Mouse (Mus musculus) right cerebral cortex, postnatal 10 days (tissue): ENCODE results near the gene Krtap1-4.
"Not testable (repeated sequence)": the region's sequence is repeated elsewhere in the genome, so short reads cannot be mapped to it uniquely, and the experiment has no call there.

Experiments used
- DNase-seq, 2 experiments: peaks; one replicate each; pipeline ENCODE4 v3.0.0; 2021; ENCODE audit warnings: low spot score in 2 of 2

Gene Krtap1-4

DNA sequence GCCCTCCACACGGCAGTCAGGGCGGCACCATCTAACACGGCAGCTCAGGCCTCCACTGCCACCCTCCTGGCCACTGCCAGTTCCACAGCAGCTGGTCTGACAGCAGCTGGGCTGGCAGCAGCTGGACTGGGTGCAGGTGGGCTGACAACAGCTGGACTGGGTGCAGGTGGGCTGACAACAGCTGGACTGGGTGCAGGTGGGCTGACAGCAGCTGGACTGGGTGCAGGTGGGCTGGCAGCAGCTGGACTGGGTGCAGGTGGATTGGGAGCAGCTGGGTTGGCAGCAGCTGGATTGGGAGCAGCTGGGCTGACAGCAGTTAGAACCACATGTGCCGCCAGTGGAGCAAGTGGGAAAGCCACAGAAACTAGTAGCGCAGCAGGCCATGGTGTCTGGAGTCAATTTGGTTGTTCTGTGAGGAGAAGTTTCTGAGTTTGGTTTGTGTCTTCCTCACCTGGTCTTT, at the start of gene Krtap1-4:
Gene Krtap1-4 (minus strand): TSS at position 410 of the 460 bp plus-strand sequence.
- DNase-seq, result no peak

DNA sequence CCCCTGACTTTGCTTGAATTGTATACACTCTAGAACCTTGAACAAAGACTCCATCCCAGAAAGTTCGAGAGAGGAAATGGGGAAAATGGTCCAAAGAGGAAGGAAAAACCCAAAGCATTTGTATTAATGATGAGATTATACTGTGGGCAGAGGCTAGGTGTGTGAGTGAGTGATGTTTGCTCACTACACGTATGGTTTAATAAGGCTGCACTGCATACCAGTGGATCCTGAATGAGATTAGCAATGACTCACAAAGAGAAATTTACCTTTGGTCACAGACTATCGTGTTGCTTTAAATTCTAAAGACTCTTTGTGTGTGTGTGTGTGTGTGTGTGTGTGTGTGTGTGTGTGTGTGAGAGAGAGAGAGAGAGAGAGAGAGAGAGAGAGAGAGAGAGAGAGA, 47.4 kb upstream of the Krtap1-4 start:
- DNase-seq, result no peak

DNA sequence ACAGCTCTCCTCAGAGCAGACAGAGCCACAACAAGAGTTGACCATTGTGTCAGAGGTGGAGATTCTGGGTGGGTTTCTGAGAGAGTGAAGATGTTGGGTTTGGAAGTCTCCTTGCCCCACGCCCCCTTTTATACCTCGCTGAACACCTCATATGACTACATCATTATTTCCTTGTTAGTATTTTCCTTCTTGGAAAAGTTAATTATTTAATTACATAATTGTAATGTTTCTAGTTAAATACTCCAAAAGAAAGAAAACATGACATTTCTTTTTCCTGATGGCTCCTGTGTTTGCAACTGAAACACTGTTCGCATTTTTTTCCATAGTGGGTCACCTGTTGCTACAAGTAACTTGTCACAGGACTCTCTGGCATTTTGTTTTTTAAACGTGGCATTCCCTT, 44.7 kb upstream of the Krtap1-4 start, which contains the start of gene Krtap4-1:
Gene Krtap4-1 (minus strand): TSS at position 101 of the 400 bp plus-strand sequence.
- DNase-seq, result no peak

DNA sequence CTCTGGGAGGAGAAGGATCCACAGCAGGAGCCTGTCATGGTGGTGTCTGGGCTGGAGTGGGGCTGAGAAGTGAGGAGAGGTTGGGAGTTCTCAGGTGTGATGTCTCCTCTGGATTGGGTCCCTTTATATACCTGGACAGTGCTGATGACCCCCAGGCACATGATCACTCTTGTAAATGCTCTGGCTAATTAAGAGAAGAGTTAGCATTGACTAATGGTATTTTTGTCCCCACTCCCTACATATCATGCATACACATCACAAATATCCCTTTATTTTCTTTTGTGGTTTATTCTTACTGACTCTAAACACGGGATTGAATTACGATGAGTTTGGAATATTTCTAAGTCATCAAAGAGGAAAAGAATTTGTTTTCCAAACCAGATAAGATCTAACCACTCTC, 36.9 kb upstream of the Krtap1-4 start, which contains the start of gene Gm11562:
Gene Gm11562 (minus strand): TSS at position 101 of the 400 bp plus-strand sequence.
- DNase-seq, result no peak

DNA sequence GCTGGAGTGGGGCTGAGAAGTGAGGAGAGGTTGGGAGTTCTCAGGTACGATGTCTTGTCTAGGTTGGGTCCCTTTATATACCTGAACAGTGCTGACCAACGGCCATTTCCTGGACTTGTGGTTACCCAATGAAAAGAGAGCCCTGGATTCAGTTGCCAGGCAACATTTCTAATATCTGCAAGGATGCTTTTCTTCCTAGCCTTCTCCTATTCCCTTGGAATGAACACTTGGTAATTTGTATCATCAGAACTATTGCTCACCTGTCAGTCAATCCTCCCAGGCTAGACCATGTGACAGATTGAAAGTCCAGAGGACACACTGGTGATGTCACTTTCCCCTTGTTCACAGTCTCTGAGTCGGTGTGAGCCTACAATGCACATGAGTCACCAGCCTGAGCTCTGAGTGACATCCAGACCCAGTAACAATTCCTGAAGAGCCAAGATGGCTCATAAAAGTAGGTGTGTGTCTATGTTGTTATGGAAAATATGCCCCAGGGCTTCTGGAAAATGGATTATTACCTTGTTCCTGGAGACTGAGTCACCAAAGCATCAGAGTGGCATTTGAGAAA, 31.4 kb upstream of the Krtap1-4 start, which contains the start of gene Krtap2-4:
Gene Krtap2-4 (minus strand): TSS at position 51 of the 568 bp plus-strand sequence.
- DNase-seq, result no peak

DNA sequence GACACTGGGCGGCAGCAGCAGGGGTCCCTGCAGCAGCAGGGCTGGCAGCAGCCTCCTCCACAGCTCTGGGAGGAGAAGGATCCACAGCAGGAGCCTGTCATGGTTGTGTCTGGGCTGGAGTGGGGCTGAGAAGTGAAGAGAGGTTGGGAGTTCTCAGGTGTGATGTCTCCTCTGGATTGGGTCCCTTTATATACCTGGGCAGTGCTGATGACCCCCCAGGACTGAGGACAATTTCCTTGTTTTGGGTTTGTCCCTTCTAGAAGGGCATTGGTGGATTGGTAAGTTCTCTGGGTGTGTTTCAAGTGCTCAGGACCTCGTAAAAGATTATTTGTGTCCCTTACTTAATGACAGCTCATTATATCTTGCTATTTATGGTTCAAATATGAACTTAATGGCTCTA, 26.6 kb upstream of the Krtap1-4 start, which contains the start of gene Gm11937:
Gene Gm11937 (minus strand): TSS at position 101 of the 400 bp plus-strand sequence.
- DNase-seq, result not testable (repeated sequence)

DNA sequence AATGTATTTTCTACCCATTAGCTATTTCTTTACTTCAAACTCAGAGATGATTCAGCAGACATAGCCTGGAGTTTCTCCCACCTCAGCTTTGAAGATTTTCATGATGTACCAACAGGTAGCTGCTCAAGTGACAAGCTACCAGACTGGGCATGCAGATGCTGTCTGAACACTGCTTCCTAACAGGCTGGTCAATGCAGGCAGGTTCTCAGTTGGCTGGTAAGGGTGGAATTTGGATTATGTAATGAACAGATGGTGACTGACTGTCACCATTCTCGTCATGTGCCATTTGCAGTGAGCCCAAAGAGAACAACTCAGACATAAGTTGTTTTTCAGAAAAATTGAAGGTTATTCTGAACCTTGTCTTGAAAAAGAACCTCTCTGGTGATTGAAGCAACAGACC, 25.7 kb upstream of the Krtap1-4 start:
- peak; percentile 34 to 47 for DNase-seq

DNA sequence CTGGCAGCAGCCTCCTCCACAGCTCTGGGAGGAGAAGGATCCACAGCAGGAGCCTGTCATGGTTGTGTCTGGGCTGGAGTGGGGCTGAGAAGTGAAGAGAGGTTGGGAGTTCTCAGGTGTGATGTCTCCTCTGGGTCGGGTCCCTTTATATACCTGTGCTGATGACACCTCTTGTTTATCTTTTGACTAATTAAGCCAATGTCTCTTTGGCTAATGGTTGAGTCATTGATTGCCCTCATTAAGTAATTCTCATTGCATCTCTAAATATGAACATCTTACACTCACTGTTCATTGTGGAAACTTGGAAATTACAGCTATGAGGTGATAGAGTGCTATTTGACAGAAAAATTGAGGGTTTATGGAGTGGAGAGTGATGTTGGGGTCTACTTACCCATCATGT, 19.8 kb upstream of the Krtap1-4 start, which contains the start of gene Gm11938:
Gene Gm11938 (minus strand): TSS at position 101 of the 400 bp plus-strand sequence.
- DNase-seq, result not testable (repeated sequence)

DNA sequence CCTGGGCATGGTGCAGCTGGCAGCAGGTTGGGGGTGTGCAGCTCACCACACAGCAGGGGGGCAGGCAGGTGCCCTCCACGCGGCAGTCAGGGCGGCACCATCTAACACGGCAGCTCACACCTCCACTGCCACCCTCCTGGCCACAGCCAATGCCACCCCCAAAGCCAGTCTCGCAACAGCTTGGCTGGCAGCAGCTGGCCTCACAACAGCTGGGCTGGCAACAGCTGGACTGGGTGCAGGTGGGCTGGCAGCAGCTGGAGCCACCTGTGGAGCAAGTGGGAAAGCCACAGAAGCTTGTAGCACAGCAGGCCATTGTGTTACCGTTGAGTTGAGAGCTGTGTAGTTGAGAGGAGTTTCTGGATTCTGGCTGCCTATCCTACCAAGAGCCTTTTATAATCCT, 14.3 kb upstream of the Krtap1-4 start, which contains the start of gene Krtap9-3:
Gene Krtap9-3 (minus strand): TSS at position 364 of the 400 bp plus-strand sequence.
- DNase-seq, result not testable (repeated sequence)

DNA sequence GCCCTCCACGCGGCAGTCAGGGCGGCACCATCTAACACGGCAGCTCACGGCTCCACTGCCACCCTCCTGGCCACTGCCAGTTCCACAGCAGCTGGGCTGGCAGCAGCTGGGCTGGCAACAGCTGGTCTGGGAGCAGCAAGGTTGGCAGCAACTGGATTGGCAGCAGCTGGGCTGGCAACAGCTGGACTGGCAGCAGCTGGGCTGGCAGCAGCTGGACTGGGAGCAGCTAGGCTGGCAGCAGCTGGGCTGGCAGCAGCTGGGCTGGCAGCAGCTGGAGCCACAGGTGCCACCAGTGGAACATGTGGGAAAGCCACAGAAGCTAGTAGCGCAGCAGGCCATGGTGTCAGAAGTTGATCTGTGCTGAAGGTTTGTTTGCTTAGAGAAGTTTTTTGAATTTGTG, 7.5 kb upstream of the Krtap1-4 start, which contains the start of gene Krtap1-3:
Gene Krtap1-3 (minus strand): TSS at position 359 of the 400 bp plus-strand sequence.
- no peak for DNase-seq

DNA sequence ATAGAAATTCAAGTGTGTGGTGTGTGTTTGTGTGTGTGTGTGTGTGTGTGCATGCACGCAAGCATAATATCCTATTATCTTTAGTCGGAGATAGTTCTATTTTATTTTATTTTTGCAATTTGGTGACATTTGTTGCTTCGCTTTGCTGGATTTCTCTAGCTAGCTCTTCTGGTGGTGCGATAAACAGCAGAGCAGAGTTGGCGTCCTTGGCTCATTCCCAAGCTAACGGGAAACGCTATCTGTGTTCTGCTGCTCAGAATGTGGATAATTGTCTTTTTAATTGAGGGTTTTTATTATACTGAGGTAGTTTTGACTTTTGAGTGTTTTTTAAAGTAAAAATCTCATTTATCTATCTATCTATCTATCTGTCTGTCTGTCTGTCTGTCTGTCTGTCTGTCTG, 1.6 kb upstream of the Krtap1-4 start:
- peak; percentile 35 to 41 for DNase-seq

DNA sequence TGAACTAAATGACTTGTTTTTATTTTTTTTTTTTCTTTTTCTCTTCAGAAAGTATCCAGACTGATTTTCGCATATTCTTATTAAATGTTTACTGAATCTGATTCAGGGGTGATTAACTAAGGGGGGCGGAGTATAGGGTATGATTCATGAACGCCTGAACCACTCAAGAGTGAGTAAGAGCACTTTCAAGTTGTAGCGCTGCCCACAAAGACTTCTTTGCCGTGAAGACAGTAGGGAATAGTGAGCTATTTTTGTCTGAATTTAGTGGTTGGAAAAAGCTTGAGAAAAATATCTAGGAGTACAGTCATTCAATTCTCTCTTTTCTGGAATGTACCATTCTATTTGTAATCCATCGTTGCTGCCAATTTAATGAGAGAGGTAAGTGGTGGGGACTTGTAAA, 1.9 kb downstream of the Krtap1-4 start:
- DNase-seq, result no peak

DNA sequence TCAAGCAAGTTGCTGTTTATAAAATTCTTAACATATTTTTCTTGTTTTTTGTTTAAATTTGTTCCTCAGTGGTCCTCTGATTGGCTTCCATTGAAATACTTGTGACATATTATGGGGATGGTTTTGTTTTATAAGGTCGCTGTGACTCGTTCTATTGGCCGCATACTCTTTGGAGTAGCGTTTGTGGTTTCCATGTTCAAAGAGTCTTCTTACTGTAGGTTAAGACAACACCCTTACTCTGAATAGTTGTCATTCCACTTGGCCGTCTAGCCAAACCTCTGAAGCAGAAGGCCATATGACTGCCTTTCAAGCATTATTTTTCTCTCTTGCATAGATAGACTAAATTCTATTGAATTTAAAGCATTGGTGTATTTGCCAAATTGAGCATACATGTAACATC, 2.4 kb downstream of the Krtap1-4 start:
- no peak for DNase-seq

DNA sequence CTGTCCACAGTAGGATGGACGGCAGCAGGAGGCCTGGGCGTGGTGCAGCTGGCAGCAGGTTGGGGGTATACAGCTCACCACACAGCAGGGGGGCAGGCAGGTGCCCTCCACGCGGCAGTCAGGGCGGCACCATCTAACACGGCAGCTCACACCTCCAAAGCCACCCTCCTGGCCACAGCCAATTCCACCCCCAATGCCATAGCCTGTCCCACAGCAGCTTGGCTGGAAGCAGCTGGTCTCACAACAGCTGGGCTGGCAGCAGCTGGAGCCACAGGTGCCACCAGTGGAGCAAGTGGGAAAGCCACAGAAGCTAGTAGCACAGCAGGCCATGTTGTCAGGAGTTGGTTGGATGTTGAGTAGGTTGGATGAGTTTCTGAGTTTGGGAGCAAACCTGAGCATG, 2.8 kb downstream of the Krtap1-4 start, which contains the start of gene Krtap1-5:
Gene Krtap1-5 (minus strand): TSS at position 381 of the 400 bp plus-strand sequence.
- no peak for DNase-seq

DNA sequence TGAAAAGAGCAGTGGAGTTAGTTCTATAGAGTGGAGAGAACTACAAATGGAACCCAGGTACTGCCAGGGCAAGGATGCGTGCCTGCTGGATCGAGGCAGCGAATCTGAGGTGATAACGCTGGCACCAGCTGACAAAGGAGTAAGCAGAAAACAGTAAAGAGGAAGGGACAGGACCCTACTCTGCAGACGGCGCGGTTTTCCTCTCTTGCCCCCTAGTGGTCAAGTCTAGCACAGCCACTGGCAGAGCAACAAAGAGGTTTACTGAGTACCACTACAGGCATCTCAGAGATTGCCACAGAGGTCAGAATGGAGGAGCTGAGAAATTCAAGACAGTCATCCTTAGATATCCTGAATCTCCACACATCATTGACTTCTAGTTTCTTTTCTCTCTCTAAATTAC, 9.3 kb downstream of the Krtap1-4 start:
- DNase-seq, result peak; percentile 55 to 73

DNA sequence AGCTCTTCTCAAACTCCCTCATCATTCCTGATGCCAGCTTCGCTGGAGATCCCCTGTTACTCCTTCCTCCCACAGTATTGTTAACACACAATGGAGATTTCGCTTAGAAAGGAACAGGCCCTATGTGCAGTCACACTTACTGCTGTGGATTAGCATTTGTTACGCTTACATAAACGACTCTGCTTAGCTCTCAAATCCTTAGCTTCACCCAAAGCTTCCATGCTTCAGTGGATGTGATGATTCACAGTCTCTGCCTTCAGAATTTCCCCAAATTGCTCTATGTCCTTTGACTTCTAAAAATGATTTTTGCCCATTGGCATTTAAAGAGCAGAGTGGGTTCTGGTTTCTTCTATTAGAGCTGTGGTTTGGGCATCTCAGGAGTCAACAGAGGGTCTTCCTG, 10.3 kb downstream of the Krtap1-4 start:
- DNase-seq, result no peak

DNA sequence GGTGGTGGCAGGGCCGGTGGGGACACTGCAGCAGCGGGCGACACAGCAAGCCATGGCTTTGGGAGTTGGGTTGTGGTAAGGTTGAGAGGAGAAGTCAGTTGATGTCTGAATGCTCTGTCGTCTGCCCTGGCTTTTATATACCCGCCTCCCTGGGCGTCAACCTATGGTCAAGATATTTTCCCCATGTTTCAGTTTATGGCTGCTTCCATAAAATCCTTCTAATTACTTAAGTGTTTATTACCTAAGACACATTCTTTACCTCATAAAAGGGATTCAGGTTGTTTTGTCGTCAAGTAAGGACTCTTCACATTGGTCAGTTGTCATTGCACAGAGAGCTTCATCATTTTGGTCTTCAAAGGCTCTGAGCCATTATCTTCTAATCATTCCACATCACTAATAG, 16.9 kb downstream of the Krtap1-4 start, which contains the start of gene Krtap3-1:
Gene Krtap3-1 (minus strand): TSS at position 101 of the 400 bp plus-strand sequence.
- DNase-seq, result no peak

DNA sequence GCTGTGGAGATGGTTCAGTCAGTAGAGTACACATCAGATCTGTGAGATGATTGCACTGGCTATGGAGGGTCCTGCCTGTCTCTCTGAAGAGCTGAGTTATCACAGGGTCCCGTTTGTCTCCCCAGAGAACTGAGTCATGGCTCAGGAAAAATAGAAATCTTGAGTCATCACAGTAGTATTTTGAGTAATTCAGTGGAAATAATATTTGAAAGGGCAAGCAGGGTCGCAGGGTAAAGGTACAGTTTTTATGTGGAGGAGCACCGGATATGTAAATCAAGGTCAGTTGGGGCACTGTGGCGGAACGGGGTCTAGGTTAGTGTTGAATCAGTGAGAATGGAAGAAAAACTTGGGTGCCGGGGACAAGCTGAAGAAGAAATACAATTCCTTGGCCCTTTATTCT, 20.9 kb downstream of the Krtap1-4 start:
- no peak for DNase-seq

DNA sequence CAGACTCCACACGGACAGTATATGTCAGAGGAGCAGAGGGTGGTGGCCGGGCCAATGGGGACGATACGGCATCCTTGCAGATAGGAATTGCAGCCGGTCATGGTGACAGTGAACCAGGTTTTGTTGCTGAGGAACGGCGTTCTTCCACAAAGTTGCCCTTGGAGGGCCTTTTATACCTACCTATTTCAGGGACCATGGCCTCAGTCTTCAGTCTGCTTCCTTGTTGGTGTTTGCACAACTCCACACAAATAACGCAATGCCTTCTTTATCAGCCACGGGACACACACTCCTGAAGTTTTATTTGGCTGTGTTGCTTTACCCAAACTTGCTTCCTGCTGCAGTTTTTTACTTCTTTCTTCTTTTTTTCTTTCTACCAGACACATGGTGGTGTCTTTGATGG, 24.1 kb downstream of the Krtap1-4 start, which contains the start of gene Gm11939:
Gene Gm11939 (minus strand): TSS at position 101 of the 400 bp plus-strand sequence.
- DNase-seq, result no peak

DNA sequence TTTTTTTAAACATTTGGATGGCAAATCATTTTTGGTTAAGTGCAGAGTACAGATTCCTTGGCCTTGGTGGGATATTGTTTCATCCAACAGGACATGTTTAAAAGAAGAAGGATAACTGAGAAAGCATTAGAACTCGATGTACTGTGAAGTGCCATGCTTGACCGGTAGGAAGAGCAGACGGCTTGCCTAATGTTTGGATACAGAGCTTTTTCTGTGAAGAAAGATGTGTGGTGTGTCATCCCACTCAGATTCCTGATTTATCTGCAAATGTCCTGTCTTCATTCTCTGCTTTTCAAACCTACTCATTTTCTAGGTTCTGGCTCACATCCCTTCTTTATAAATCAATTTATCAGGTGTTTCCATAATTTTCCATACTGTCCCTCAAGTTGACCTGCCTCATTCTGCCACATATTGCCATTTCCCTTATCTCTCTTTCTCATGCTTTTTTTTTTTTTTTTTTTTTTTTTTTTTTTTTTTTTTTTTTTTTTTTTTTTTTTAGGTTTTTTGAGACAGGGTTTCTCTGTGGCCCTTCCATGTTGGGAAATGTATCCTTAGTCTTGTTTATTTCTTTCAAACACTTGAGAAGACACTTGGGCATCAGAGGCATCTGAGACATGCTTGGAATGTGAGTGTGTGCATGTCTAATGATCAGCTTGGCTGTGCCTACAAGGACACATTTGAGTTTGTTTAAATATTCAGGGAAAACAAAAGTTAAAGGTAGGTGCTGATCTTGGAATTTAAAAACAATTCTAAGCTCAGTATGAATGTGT, 25.3 kb downstream of the Krtap1-4 start:
- no peak for DNase-seq

DNA sequence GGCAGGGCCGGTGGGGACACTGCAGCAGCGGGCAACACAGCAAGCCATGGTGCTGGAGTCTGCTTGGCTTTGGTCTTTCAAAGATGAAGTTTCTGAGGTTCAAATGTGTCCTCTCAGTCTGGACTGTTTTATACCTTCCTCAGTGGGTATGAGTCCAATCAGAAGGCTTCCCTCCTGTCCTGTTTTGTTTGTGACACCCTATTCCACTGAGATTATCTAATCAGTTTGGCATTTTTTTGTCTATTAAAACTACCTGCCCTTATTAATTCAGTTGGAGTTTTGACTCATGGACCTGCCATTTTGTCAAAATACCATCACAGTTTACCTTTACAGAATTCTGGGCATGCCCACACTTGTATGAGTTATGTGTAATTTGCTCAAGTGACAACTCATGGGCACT, 26.7 kb downstream of the Krtap1-4 start, which contains the start of gene Krtap3-2:
Gene Krtap3-2 (minus strand): TSS at position 101 of the 400 bp plus-strand sequence.
- DNase-seq, result no peak

DNA sequence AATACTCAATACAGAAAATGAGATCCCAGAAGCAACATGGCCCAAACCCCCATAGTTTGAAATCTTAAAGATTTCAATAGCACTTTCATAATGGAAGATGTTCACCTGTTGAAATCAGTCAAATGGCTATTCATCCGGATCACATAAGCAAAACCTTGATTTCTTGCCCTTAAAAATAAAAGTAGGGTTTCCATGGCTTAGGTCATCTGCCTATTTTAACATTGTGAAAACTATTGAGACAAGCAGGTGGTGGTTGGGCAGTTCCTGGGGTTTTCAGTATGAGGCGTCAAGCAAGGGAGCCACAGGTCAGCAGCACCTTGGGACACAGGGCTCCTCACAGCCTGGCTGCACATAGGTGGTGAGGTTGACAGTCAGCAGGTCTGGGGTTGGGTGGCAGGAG, 27.3 kb downstream of the Krtap1-4 start:
- no peak for DNase-seq
